Mouse (Mus musculus): Measurements from ENCODE around the gene Ankib1. TPM values are rescaled to one million over a fixed set of nuclear protein-coding genes. Genes with fewer than 3 reads are reported as not detected.
A peak's percentile ranks its signal among the peaks of the same experiment; 100 is the strongest.
"Not testable (repeated sequence)": the region's sequence is repeated elsewhere in the genome, so short reads cannot be mapped to it uniquely, and the experiment has no call there.

The Ankib1 gene
- polyA plus RNA-seq, 1 experiment: 10.5 TPM

GRCm38 (mm10) chr5:3784751-3785496, 17.8 kb downstream of the Ankib1 start:
- Histone ChIP-seq H3K4me1 (replicated peaks; ENCODE audit: control insufficient read depth, insufficient read depth, low read length) (no peaks in the 10 kb centered on the region), H3K36me3 (ENCODE audit: control insufficient read depth, insufficient read depth, low read length) (no peaks in the 10 kb centered on the region), H3K27me3 (ENCODE audit: control insufficient read depth, insufficient read depth, low read length) (no peaks in the 10 kb centered on the region), H3K27ac (ENCODE audit: control insufficient read depth, insufficient read depth, low read length) (no peak overlapping the region), H3K4me3 (ENCODE audit: control insufficient read depth, insufficient read depth, low read length) (no peak overlapping the region)
- WGBS: 89% methylated on average over 1 of the region's 1 CpGs
- TF ChIP-seq POLR2A (IDR thresholded peaks at IDR 0.05; ENCODE audit: control insufficient read depth, extremely low read depth, insufficient read depth, low read length, poor library complexity) (no peak), CTCF (IDR thresholded peaks at IDR 0.05; ENCODE audit: borderline replicate concordance, control insufficient read depth, extremely low read depth, insufficient read depth, low read length, poor library complexity) (no peak)
- DNase-seq: no peak

- Histone ChIP-seq H3K4me1 (replicated peaks; ENCODE audit: control insufficient read depth, insufficient read depth, low read length) (no peaks in the 10 kb centered on the region), H3K27me3 (ENCODE audit: control insufficient read depth, insufficient read depth, low read length) (no peaks in the 10 kb centered on the region), H3K36me3 (ENCODE audit: control insufficient read depth, insufficient read depth, low read length) (no peaks in the 10 kb centered on the region), H3K4me3 (ENCODE audit: control insufficient read depth, insufficient read depth, low read length) (no peak overlapping the region), H3K27ac (ENCODE audit: control insufficient read depth, insufficient read depth, low read length) (no peak overlapping the region)
- TF ChIP-seq POLR2A (IDR thresholded peaks at IDR 0.05; ENCODE audit: control insufficient read depth, extremely low read depth, insufficient read depth, low read length, poor library complexity): no peak
- no peak for TF ChIP-seq CTCF (IDR thresholded peaks at IDR 0.05; ENCODE audit: borderline replicate concordance, control insufficient read depth, extremely low read depth, insufficient read depth, low read length, poor library complexity)
- no peak for DNase-seq
- WGBS: 96% methylated on average over 2 of the region's 2 CpGs
Measured at GRCm38 (mm10) chr5:3783947-3784681, 18.6 kb downstream of the Ankib1 start.

GRCm38 (mm10) chr5:3782670-3783069, 20.1 kb downstream of the Ankib1 start:
- Histone ChIP-seq H3K27ac (ENCODE audit: control insufficient read depth, insufficient read depth, low read length) (no peak overlapping the region), H3K36me3 (ENCODE audit: control insufficient read depth, insufficient read depth, low read length) (no peaks in the 10 kb centered on the region), H3K27me3 (ENCODE audit: control insufficient read depth, insufficient read depth, low read length) (no peaks in the 10 kb centered on the region), H3K4me1 (replicated peaks; ENCODE audit: control insufficient read depth, insufficient read depth, low read length) (no peaks in the 10 kb centered on the region), H3K4me3 (ENCODE audit: control insufficient read depth, insufficient read depth, low read length) (no peak overlapping the region)
- TF ChIP-seq POLR2A (IDR thresholded peaks at IDR 0.05; ENCODE audit: control insufficient read depth, extremely low read depth, insufficient read depth, low read length, poor library complexity) (no peak), CTCF (IDR thresholded peaks at IDR 0.05; ENCODE audit: borderline replicate concordance, control insufficient read depth, extremely low read depth, insufficient read depth, low read length, poor library complexity) (no peak)
- DNase-seq: peak; percentile 45

- Histone ChIP-seq H3K4me3 (ENCODE audit: control insufficient read depth, insufficient read depth, low read length) (no peak overlapping the region), H3K4me1 (replicated peaks; ENCODE audit: control insufficient read depth, insufficient read depth, low read length) (no peaks in the 10 kb centered on the region), H3K27me3 (ENCODE audit: control insufficient read depth, insufficient read depth, low read length) (no peaks in the 10 kb centered on the region), H3K27ac (ENCODE audit: control insufficient read depth, insufficient read depth, low read length) (no peak overlapping the region), H3K36me3 (ENCODE audit: control insufficient read depth, insufficient read depth, low read length) (no peaks in the 10 kb centered on the region)
- no peak for TF ChIP-seq CTCF (IDR thresholded peaks at IDR 0.05; ENCODE audit: borderline replicate concordance, control insufficient read depth, extremely low read depth, insufficient read depth, low read length, poor library complexity)
- TF ChIP-seq POLR2A (IDR thresholded peaks at IDR 0.05; ENCODE audit: control insufficient read depth, extremely low read depth, insufficient read depth, low read length, poor library complexity): no peak
- DNase-seq: no peak
- 70% methylated on average over 3 of the region's 3 CpGs for WGBS
Measured at GRCm38 (mm10) chr5:3772017-3772416, 30.7 kb downstream of the Ankib1 start.

GRCm38 (mm10) chr5:3771512-3771911, 31.2 kb downstream of the Ankib1 start:
- Histone ChIP-seq H3K27ac (ENCODE audit: control insufficient read depth, insufficient read depth, low read length) (no peak overlapping the region), H3K27me3 (ENCODE audit: control insufficient read depth, insufficient read depth, low read length) (no peaks in the 10 kb centered on the region), H3K4me1 (replicated peaks; ENCODE audit: control insufficient read depth, insufficient read depth, low read length) (no peaks in the 10 kb centered on the region), H3K36me3 (ENCODE audit: control insufficient read depth, insufficient read depth, low read length) (no peaks in the 10 kb centered on the region), H3K4me3 (ENCODE audit: control insufficient read depth, insufficient read depth, low read length) (no peak overlapping the region)
- TF ChIP-seq POLR2A (IDR thresholded peaks at IDR 0.05; ENCODE audit: control insufficient read depth, extremely low read depth, insufficient read depth, low read length, poor library complexity): no peak
- no peak for TF ChIP-seq CTCF (IDR thresholded peaks at IDR 0.05; ENCODE audit: borderline replicate concordance, control insufficient read depth, extremely low read depth, insufficient read depth, low read length, poor library complexity)
- no peak for DNase-seq
- WGBS: 91% methylated on average over 3 of the region's 3 CpGs

GRCm38 (mm10) chr5:3750536-3750935, 52.2 kb downstream of the Ankib1 start:
- H3K36me3 ChIP-seq (ENCODE audit: control insufficient read depth, insufficient read depth, low read length): not testable (repeated sequence)

GRCm38 (mm10) chr5:3732846-3733245, 69.9 kb downstream of the Ankib1 start:
- 98% methylated on average over 24 of the region's 24 CpGs for WGBS
- H3K27ac ChIP-seq (ENCODE audit: control insufficient read depth, insufficient read depth, low read length); H3K36me3 ChIP-seq (ENCODE audit: control insufficient read depth, insufficient read depth, low read length); DNase-seq; H3K27me3 ChIP-seq (ENCODE audit: control insufficient read depth, insufficient read depth, low read length); H3K4me1 ChIP-seq (replicated peaks; ENCODE audit: control insufficient read depth, insufficient read depth, low read length); H3K4me3 ChIP-seq (ENCODE audit: control insufficient read depth, insufficient read depth, low read length): not testable (repeated sequence)

More at GRCm38 (mm10) chr5:3750536-3750935, 52.2 kb downstream of the Ankib1 start:
- DNase-seq; H3K4me1 ChIP-seq (replicated peaks; ENCODE audit: control insufficient read depth, insufficient read depth, low read length); H3K27ac ChIP-seq (ENCODE audit: control insufficient read depth, insufficient read depth, low read length); H3K4me3 ChIP-seq (ENCODE audit: control insufficient read depth, insufficient read depth, low read length); H3K27me3 ChIP-seq (ENCODE audit: control insufficient read depth, insufficient read depth, low read length): not testable (repeated sequence)
